In the genomic region with DNA sequence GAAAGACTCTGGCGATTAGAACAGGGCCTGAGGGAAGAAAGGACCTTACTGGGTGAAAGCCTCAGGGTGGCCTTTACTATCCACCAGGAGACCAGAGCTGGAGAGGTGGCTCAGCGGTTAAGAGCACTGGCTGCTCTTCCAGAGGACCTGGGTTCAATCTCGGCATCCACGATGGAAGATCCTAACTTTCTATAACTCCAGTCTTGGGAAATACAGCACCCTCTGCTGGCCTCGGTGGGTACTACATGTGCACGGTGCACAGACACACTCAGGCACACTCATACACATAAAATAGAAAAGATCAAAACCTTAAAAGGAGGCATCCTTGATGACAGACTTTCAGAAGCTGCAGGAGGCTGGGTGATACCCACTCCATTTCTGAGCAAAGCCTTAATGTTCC, we compare ENCODE assay signal across 8 mouse cellular contexts. TPM values are rescaled to one million over a fixed set of nuclear protein-coding genes. Genes with fewer than 3 reads are reported as not detected.
A peak's percentile ranks its signal among the peaks of the same experiment; 100 is the strongest.
DNase-seq lines count a peak whose midpoint lies in the region; ATAC-seq lines count a peak whose summit lies in the region.

No protein-coding gene starts in this region.

- no peaks in the 10 kb centered on the region for H3K36me3 ChIP-seq in hindbrain, embryonic 11.5 days (ENCODE audit: control insufficient read depth, insufficient read depth, low read length)
- H3K36me3 ChIP-seq in hindbrain, embryonic 14.5 days (replicated peaks; ENCODE audit: control insufficient read depth, insufficient read depth): no peaks in the 10 kb centered on the region

- peaks cover 5% of the 10 kb centered on the region; the same call in 1 of the 2 replicates for H3K4me1 ChIP-seq in hindbrain, embryonic 11.5 days (replicated peaks; ENCODE audit: control insufficient read depth, insufficient read depth, low read length)
- H3K4me1 ChIP-seq in hindbrain, embryonic 14.5 days (replicated peaks; ENCODE audit: control insufficient read depth, insufficient read depth, low read length): no peaks in the 10 kb centered on the region

- no peak overlapping the region for H3K4me3 ChIP-seq in hindbrain, embryonic 11.5 days (ENCODE audit: low read depth, low read length)
- H3K4me3 ChIP-seq in hindbrain, embryonic 14.5 days (replicated peaks; ENCODE audit: low read length): no peak overlapping the region

- no peak overlapping the region for H3K9ac ChIP-seq in hindbrain, embryonic 11.5 days (ENCODE audit: low read depth, low read length)
- H3K9ac ChIP-seq in hindbrain, embryonic 14.5 days: no peak overlapping the region

- peaks cover 2% of the 10 kb centered on the region; the same call in 1 of the 2 replicates for H3K27me3 ChIP-seq in hindbrain, embryonic 11.5 days (ENCODE audit: control insufficient read depth, insufficient read depth, low read length)
- H3K27me3 ChIP-seq in hindbrain, embryonic 14.5 days (ENCODE audit: control insufficient read depth, insufficient read depth, low read length): peaks cover 14% of the 10 kb centered on the region

- ATAC-seq in hindbrain, embryonic 11.5 days (ENCODE audit: low FRiP score): no peak
- no peak for ATAC-seq in hindbrain, embryonic 14.5 days (ENCODE audit: low FRiP score)

- no peaks in the 10 kb centered on the region for H3K9me3 ChIP-seq in hindbrain, embryonic 11.5 days (ENCODE audit: control insufficient read depth, low read length)
- H3K9me3 ChIP-seq in hindbrain, embryonic 14.5 days (ENCODE audit: control insufficient read depth, low read length): no peaks in the 10 kb centered on the region

- WGBS in hindbrain, embryonic 11.5 days: 25% methylated on average over 6 of the region's 6 CpGs
- 22% methylated on average over 6 of the region's 6 CpGs for WGBS in hindbrain, embryonic 14.5 days

- DNase-seq in hindbrain, embryonic 11.5 days (ENCODE audit: low spot score): peak; percentile 79
- DNase-seq in hindbrain, embryonic 14.5 days (ENCODE audit: low spot score): no peak
- DNase-seq in right cerebral cortex, postnatal 4 days: peak; percentile 69
- DNase-seq in right cerebral cortex, adult 18-20 months: no peak
- peak; percentile 76 for DNase-seq in embryo, embryonic 10.5 days (ENCODE audit: low spot score)
- DNase-seq in retina, embryonic 14.5 days (ENCODE audit: low spot score): peak; percentile 76
- DNase-seq in MN1 (ENCODE audit: low spot score): no peak
- DNase-seq in gastrocnemius, adult 18-20 months (ENCODE audit: low spot score): no peak

- H3K27ac ChIP-seq in hindbrain, embryonic 11.5 days (ENCODE audit: low read depth, low read length): no peak overlapping the region
- no peak overlapping the region for H3K27ac ChIP-seq in hindbrain, embryonic 14.5 days

- H3K4me2 ChIP-seq in hindbrain, embryonic 11.5 days (replicated peaks; ENCODE audit: low read depth, low read length): no peak overlapping the region
- H3K4me2 ChIP-seq in hindbrain, embryonic 14.5 days (replicated peaks): no peak overlapping the region

RNA-seq across cellular contexts. Expression of gene Cacna1i, which starts 6.4 kb away (rescaled TPM):
- polyA plus RNA-seq in hindbrain, embryonic 11.5 days (2014; fragmentation: Nextera tagmentation; extraction: Ambion mirVana): 0.14 and 0.74 TPM in 2 replicates
- 0.80 and 0.86 TPM in 2 replicates for polyA plus RNA-seq in hindbrain, embryonic 14.5 days (2014; fragmentation: Nextera tagmentation; extraction: Ambion mirVana)
- total RNA-seq in gastrocnemius, adult 18-20 months (2021): under 1 TPM; 0.21 TPM

RNA-seq across cellular contexts. Expression of gene Rps19bp1, which starts 16.5 kb away (rescaled TPM):
- 68.0 and 71.4 TPM in 2 replicates for polyA plus RNA-seq in hindbrain, embryonic 11.5 days (2014; fragmentation: Nextera tagmentation; extraction: Ambion mirVana)
- polyA plus RNA-seq in hindbrain, embryonic 14.5 days (2014; fragmentation: Nextera tagmentation; extraction: Ambion mirVana): 75.0 and 83.7 TPM in 2 replicates
- total RNA-seq in gastrocnemius, adult 18-20 months (2021): 10 to 100 TPM; 10.8 to 15.3 TPM

RNA-seq across cellular contexts. Expression of gene Atf4, which starts 25.7 kb away (rescaled TPM):
- polyA plus RNA-seq in hindbrain, embryonic 11.5 days (2014; fragmentation: Nextera tagmentation; extraction: Ambion mirVana): 140 and 145 TPM in 2 replicates
- polyA plus RNA-seq in hindbrain, embryonic 14.5 days (2014; fragmentation: Nextera tagmentation; extraction: Ambion mirVana): 102 and 115 TPM in 2 replicates
- 100 to 1,000 TPM; 141 to 165 TPM for total RNA-seq in gastrocnemius, adult 18-20 months (2021)

RNA-seq across cellular contexts. Expression of gene AC140267.1, which starts 45.0 kb away (rescaled TPM):
- not detected in 2 replicates for polyA plus RNA-seq in hindbrain, embryonic 11.5 days (2014; fragmentation: Nextera tagmentation; extraction: Ambion mirVana)
- not detected in 2 replicates for polyA plus RNA-seq in hindbrain, embryonic 14.5 days (2014; fragmentation: Nextera tagmentation; extraction: Ambion mirVana)
- 1 to 10 TPM; 7.1 to 9.7 TPM for total RNA-seq in gastrocnemius, adult 18-20 months (2021)

RNA-seq across cellular contexts. Expression of gene Mief1, which starts 46.8 kb away (rescaled TPM):
- 38.5 and 39.1 TPM in 2 replicates for polyA plus RNA-seq in hindbrain, embryonic 11.5 days (2014; fragmentation: Nextera tagmentation; extraction: Ambion mirVana)
- 36.4 and 38.6 TPM in 2 replicates for polyA plus RNA-seq in hindbrain, embryonic 14.5 days (2014; fragmentation: Nextera tagmentation; extraction: Ambion mirVana)
- 10 to 100 TPM; 20.4 to 23.0 TPM for total RNA-seq in gastrocnemius, adult 18-20 months (2021)

Comparison
In these comparisons a context has a peak if more than half of its experiments do, and no peak if none do; other contexts are left out.
1. DNase-seq: peak in hindbrain, embryonic 11.5 days (single experiment), right cerebral cortex, postnatal 4 days (single experiment), embryo, embryonic 10.5 days (single experiment) and retina, embryonic 14.5 days (single experiment); none in hindbrain, embryonic 14.5 days (single experiment), right cerebral cortex, adult 18-20 months (single experiment), MN1 (single experiment) and gastrocnemius, adult 18-20 months (single experiment).